Mouse (Mus musculus) large intestine, adult 2 months (tissue): Measurements from ENCODE around the gene Gm10230. TPM values are rescaled to one million over a fixed set of nuclear protein-coding genes. Genes with fewer than 3 reads are reported as not detected.
"Not testable (repeated sequence)": the region's sequence is repeated elsewhere in the genome, so short reads cannot be mapped to it uniquely, and the experiment has no call there.

ENCODE experiments used
- DNase-seq: peaks from one replicate; pipeline ENCODE4 v3.0.0-alpha.2; 2012; ENCODE audit warnings: low read depth, low spot score
- whole genome bisulfite sequencing: fragments of 180-500 bp; shearing (Covaris S2); methylation state at CpG from one replicate; pipeline ENCODE4 v1.1.7; 2018; 5-methylcytosine and 5-hydroxymethylcytosine counted together
- polyA plus RNA-seq: library from polyadenylated mRNA; depleted of rRNA; stranded (reverse); fragments of >200 nt; gene quantifications from 2 replicates; pipeline ENCODE4 v1.2.3, GENCODE M21; 2012; rRNA removed

Gm10230 gene
- not detected in 2 replicates for polyA plus RNA-seq

- WGBS, result no CpG with 5 or more reads among the region's 7 CpGs
- not testable (repeated sequence) for DNase-seq
These were observed at the start of gene Gm10230 for GRCm38 (mm10) chrX:27494782-27495181. Gene Gm10230 (minus strand): TSS chrX:27494882.
